Mouse (Mus musculus) bone marrow, adult 2 months (tissue): Measurements from ENCODE around the gene Flt3l. TPM values are rescaled to one million over a fixed set of nuclear protein-coding genes. Genes with fewer than 3 reads are reported as not detected.
"Not testable (repeated sequence)": the region's sequence is repeated elsewhere in the genome, so short reads cannot be mapped to it uniquely, and the experiment has no call there.

ENCODE experiments used
- H3K27ac ChIP-seq: fragments of 200-500 bp; 2 replicates; pipeline ENCODE4 v1.5.1; 2012; ENCODE audit warnings: low read depth, mild to moderate bottlenecking, control low read depth, inconsistent platforms, low read length; ENCODE audit not compliant: control insufficient read depth, poor library complexity, insufficient read depth
- H3K4me1 ChIP-seq: fragments of 200-500 bp; 2 replicates; pipeline ENCODE4 v1.6.1; 2011; ENCODE audit warnings: low read length; ENCODE audit not compliant: control insufficient read depth, insufficient read depth
- H3K4me3 ChIP-seq: fragments of 200-500 bp; replicated peaks from 2 replicates; pipeline ENCODE3; 2011; ENCODE audit warnings: mild to moderate bottlenecking, low read depth, low read length, control low read depth; ENCODE audit not compliant: control insufficient read depth
- CTCF ChIP-seq: fragments of 200-500 bp; IDR thresholded peaks from 2 replicates; pipeline ENCODE4 v1.5.1; 2011; ENCODE audit warnings: low read length, control low read depth; ENCODE audit not compliant: control insufficient read depth, insufficient read depth
- POLR2A ChIP-seq: fragments of 200-500 bp; IDR thresholded peaks from 2 replicates; pipeline ENCODE4 v1.6.1; 2011; ENCODE audit warnings: low read depth, mild to moderate bottlenecking, control low read depth, low read length, borderline replicate concordance; ENCODE audit not compliant: control insufficient read depth
- WGBS: fragments of 180-500 bp; shearing (Covaris S2); methylation state at CpG from one replicate; pipeline ENCODE4 v1.1.7; 2018; 5-methylcytosine and 5-hydroxymethylcytosine counted together
- polyA plus RNA-seq: library from polyadenylated mRNA; stranded (reverse); fragments of >200 nt; gene quantifications from 2 replicates; pipeline ENCODE4 v1.2.4, GENCODE M21; 2011; ENCODE audit warnings: low replicate concordance; ENCODE audit not compliant: missing spikeins, insufficient read depth, insufficient read length

Gene Flt3l
- polyA plus RNA-seq, 1 experiment = 85.0 TPM

DNA sequence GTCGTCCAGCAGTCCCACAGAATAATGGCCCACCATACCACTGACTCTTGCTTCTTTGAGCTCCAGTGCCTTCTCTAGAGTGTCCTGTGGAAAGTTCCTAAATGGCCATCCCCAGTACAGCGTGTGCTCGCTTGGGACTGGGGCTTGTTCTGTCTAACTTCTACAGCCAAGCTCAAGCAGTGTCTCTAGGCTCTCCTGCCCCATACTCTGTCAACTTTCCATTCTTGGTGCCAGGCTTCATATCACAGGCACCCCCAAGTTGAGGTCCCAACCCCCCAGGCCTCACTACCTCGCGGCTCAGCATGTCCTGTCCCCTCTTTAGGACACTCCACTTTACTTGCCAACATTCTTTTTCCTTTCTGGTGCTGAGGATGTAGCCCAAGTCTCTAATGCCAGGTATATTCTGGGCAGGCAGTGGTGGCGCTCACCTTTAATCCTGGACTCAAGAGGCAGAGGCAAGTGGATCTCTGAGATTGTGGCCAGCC is 24.1 kb upstream of the Flt3l start:
- TF ChIP-seq POLR2A (no peak), CTCF (no peak)
- H3K27ac ChIP-seq = no peak overlapping the region
- H3K4me3 ChIP-seq = no peak overlapping the region
- WGBS = 85% methylated on average over 6 of the region's 6 CpGs
- no peaks in the 10 kb centered on the region for H3K4me1 ChIP-seq

DNA sequence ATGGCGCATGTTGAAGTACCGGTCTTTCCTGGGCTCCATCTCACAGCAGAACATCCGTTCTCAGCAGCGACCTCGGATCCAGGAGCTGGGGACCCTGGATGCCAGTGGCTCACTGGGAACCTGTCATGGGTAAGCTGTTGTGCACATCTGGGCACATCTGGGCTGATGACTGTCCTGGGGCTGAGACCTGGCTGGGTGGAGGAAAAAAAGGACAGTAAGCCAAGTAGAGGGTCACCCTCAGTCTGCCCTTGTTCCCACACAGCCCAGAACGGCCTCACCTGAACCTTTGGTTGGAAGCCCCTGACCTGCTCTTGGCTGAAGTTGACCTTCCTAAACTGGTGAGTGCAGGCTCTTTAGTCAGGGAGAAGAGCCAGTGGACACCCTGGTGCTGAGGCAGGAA is 22.8 kb upstream of the Flt3l start:
- no peak for TF ChIP-seq CTCF
- TF ChIP-seq POLR2A = no peak
- no peak overlapping the region for H3K27ac ChIP-seq

DNA sequence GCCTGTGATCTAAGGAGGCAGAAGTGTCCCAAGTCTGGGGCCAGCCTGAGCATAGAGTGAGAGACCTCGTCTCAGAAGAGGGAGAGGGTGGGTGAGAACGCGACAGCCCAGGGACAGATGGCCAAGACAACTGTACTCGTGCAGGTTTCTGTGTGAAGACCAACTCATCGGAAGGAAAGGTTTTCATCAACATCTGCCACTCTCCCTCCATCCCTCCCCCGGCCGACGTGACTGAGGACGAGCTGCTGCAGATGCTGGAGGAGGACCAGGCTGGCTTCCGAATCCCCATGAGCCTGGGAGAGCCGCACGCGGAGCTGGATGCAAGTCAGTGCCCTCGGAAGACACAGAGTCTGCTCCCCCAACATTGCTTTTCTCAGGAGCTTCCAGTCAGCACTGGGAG is 21.2 kb upstream of the Flt3l start:
- Histone ChIP-seq H3K27ac (no peak overlapping the region), H3K4me1 (no peaks in the 10 kb centered on the region), H3K4me3 (no peak overlapping the region)
- WGBS = 94% methylated on average over 14 of the region's 14 CpGs
- TF ChIP-seq CTCF (no peak), POLR2A (no peak)

More for the DNA sequence above, 22.8 kb upstream of the Flt3l start:
- H3K4me1 ChIP-seq = no peaks in the 10 kb centered on the region
- 88% methylated on average over 6 of the region's 6 CpGs for WGBS
- no peak overlapping the region for H3K4me3 ChIP-seq

DNA sequence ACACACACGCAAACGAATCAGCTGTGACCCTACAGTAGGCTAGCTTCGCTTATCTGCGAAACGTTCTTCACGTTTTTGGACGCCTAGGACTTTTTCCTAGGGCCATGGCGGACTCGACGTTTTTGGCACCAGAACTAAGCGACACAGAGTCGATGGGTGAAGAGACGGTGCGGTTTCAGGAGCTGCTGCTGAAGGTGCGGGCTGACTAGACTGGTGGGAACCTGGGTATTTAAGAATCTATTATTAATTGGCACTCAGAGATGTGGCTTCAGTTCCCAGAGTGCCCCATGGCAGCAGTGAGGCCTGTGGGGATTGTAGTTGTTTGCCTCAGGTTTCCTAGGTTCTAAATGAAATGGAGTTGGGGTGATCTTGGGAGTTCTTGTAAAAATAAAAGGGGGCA is 20.0 kb upstream of the Flt3l start:
- Histone ChIP-seq H3K4me3 (no peak overlapping the region), H3K4me1 (no peaks in the 10 kb centered on the region), H3K27ac (no peak overlapping the region)
- TF ChIP-seq POLR2A (no peak), CTCF (no peak)
- WGBS = 92% methylated on average over 15 of the region's 15 CpGs

DNA sequence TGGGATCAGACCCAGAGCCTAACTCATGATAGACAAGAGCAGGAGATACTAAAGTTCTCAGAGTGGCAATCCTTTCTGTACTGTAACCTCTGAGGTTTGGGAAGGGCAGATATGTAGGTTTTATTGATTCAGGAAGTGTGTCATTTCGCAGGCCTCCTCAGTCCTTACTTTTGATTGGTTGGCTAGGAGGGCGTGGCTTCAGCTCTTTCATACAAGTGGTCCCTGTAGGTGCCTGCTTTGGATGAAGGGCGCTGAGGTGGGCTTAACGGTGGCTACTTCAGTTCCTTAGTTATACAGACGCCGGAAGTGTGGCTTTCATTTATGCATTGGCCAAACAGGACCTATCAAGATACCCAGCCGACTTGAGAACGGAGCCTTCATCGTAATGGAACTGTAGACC is 19.4 kb upstream of the Flt3l start:
- WGBS = 85% methylated on average over 9 of the region's 9 CpGs
- no peaks in the 10 kb centered on the region; the same call in 1 of the 2 replicates for H3K4me1 ChIP-seq
- H3K4me3 ChIP-seq = no peak overlapping the region
- no peak overlapping the region for H3K27ac ChIP-seq
- TF ChIP-seq CTCF (no peak), POLR2A (no peak)

DNA sequence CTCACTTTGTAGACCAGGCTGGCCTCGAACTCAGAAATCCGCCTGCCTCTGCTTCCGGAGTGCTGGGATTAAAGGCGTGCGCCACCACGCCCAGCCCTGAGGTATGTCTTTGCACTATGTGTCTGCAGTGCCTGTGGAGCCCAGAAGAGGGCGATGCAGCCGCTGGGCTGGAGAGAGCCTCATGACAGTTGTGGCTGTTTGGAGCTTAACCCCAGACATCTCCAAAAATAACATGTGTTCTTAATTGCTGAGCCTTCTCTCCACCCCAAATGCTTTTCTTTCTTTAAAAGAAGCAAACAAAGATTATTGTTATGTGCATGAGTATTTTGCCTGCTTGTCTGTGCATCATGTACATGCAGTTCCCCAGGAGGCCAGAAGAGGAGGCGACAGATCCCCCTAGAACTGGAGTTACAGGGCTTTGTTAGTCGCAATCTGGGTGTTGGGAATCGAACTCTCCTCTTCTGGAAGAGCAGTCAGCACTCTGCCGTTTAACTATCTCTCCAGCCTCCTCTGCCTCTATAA is 18.8 kb upstream of the Flt3l start:
- no peak overlapping the region for H3K27ac ChIP-seq
- H3K4me1 ChIP-seq = no peaks in the 10 kb centered on the region; the same call in 1 of the 2 replicates
- TF ChIP-seq CTCF = peak; percentile 53
- no peak for TF ChIP-seq POLR2A
- WGBS = 65% methylated on average over 12 of the region's 12 CpGs
- H3K4me3 ChIP-seq = no peak overlapping the region

DNA sequence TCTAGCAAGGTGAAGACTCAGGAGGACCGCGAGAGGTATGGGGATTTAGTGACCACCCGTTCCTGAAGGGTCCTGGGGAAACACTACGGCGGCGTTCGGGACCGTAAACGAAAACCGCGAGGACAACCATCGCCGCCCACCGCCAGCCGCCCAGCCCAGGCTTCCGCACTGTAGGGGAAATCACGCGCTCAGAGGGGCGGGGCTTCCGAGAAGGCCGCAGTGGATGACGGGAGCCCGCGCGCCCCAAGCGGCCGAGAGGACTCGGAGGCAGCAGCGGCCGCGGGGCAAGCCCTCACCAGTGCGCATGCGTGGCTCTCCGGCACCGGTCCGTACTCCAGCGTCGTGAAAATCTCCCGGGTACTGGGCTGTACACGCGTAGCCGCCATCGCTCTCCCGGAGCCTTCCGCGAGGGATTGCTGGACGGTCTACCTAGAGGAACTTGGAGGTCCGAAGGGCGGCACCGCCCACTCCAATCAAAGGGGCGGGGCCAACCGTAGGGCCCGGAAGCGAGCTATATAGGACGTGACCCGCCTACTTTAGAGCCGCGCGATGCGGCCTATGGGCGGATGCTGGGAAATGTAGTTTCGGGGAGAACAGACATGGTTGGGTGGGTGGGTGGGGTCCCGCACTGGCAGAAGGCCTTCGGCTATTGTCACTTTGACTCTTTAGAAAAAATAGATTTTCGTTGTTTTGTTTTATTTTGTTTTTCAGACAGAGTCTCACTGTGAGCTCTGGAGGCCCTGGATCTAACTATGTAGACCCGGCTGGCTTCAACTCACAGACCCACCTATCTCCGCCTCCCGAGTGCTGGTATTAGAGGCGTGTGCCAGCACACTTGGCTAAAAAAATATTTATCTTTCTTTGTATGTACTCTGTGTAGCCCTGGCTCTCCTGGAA is 18.1 kb upstream of the Flt3l start, which contains the start of the genes Pih1d1 and Aldh16a1:
Pih1d1 (plus strand) TSS at position 208 of the 897 bp plus-strand sequence.
Aldh16a1 (minus strand) TSS at position 489 of the 897 bp plus-strand sequence.
- TF ChIP-seq CTCF = peak; percentile 50; the same call in 1 of the 2 replicates
- TF ChIP-seq POLR2A = peak; percentile 94
- WGBS = 2% methylated on average over 69 of the region's 69 CpGs
- Histone ChIP-seq H3K4me1 (no peaks in the 10 kb centered on the region; the same call in 1 of the 2 replicates), H3K27ac (peak within 1 kb of the TSS; percentile 94), H3K4me3 (peak within 1 kb of the TSS; percentile 96)

DNA sequence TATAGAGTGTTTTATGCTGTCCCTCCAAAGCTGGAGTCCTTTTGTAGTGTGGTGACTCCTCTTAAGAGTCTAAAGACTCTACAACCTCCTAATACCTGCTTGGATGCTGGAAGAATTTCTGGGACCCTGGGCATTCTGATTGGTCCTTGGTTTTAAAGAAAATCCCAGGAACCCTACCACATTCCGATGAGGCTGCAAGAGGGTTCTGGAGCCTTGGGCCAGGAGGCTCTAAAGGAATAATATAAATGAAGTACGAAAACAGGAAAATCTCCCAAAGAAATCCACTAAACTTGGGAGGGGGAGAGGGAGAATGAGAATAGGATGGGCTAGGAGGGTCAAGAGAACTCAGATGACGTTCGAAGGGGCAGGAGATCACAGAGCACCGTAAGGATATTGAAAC is 17.4 kb upstream of the Flt3l start:
- H3K27ac ChIP-seq = peak overlapping the region; percentile 94
- no peaks in the 10 kb centered on the region; the same call in 1 of the 2 replicates for H3K4me1 ChIP-seq
- WGBS = 3% methylated on average over 5 of the region's 5 CpGs
- TF ChIP-seq POLR2A = no peak
- no peak for TF ChIP-seq CTCF
- H3K4me3 ChIP-seq = peak overlapping the region; percentile 96

DNA sequence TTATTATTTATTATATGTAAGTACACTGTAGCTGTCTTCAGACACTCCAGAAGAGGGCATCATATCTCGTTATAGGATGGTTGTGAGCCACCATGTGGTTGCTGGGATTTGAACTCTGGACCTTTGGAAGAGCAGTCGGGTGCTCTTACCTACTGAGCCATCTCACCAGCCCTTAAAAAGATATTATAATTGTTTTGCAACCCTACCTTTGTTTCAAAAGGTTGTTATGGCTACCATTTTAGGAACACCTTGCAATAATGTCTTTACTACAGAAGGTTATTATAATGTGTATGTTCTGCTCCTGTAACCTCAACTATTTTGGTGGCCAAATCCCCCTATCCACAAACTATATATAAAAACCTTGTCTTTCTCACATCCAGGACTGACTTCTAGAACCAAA is 16.8 kb upstream of the Flt3l start:
- H3K27ac ChIP-seq, H3K4me3 ChIP-seq, H3K4me1 ChIP-seq: not testable (repeated sequence)
- WGBS = 83% methylated on average over 2 of the region's 2 CpGs
